Mouse (Mus musculus) kidney, postnatal 0 days (tissue): Measurements from ENCODE around the gene Cadm2. TPM values are rescaled to one million over a fixed set of nuclear protein-coding genes. Genes with fewer than 3 reads are reported as not detected.

Experiments
- ATAC-seq: fragments of 200-750 bp; cut with Nextera tagmentation; replicated peaks from 2 replicates; pipeline ENCODE4 v1.8.0; 2017; ENCODE audit warnings: low read depth, moderate number of reproducible peaks, moderate TSS enrichment, moderate library complexity; ENCODE audit not compliant: low FRiP score
- DNase-seq: peaks from one replicate; pipeline ENCODE4 v3.0.0-alpha.2; 2016; ENCODE audit warnings: low spot score
- H3K27ac ChIP-seq: fragments of 300-500 bp; sonication (generic); 2 replicates; pipeline ENCODE4 v1.5.1; 2014; ENCODE audit warnings: mild to moderate bottlenecking
- H3K27me3 ChIP-seq: fragments of 300-500 bp; sonication (generic); 2 replicates; pipeline ENCODE4 v1.6.1; 2014; ENCODE audit warnings: low read length, mixed read lengths; ENCODE audit not compliant: insufficient read depth
- H3K36me3 ChIP-seq: fragments of 300-500 bp; sonication (generic); 2 replicates; pipeline ENCODE4 v1.6.1; 2014; ENCODE audit warnings: low read length, mixed read lengths; ENCODE audit not compliant: insufficient read depth
- H3K4me1 ChIP-seq: fragments of 300-500 bp; sonication (generic); replicated peaks from 2 replicates; pipeline ENCODE4 v1.6.1; 2014; ENCODE audit warnings: antibody characterized with exemption, low read length, mixed read lengths; ENCODE audit not compliant: insufficient read depth
- H3K4me2 ChIP-seq: fragments of 300-500 bp; sonication (generic); 2 replicates; pipeline ENCODE4 v1.6.1; 2014; ENCODE audit warnings: mild to moderate bottlenecking, low read length, moderate library complexity, mixed read lengths
- H3K4me3 ChIP-seq: fragments of 300-500 bp; sonication (generic); replicated peaks from 2 replicates; pipeline ENCODE4 v1.5.1; 2014; ENCODE audit warnings: low read depth, low read length
- H3K9ac ChIP-seq: fragments of 300-500 bp; sonication (generic); 2 replicates; pipeline ENCODE4 v1.6.1; 2014; ENCODE audit warnings: low read depth, low read length
- H3K9me3 ChIP-seq: fragments of 300-500 bp; sonication (generic); replicated peaks from 2 replicates; pipeline ENCODE4 v1.6.1; 2016; ENCODE audit warnings: low read length, inconsistent platforms, mixed read lengths
- CTCF ChIP-seq: IDR thresholded peaks from 2 replicates; pipeline ENCODE4 v1.5.1; 2016; ENCODE audit warnings: antibody characterized with exemption, low read depth, mild to moderate bottlenecking, moderate library complexity
- WGBS: fragments of 180-500 bp; shearing (Covaris S2); extraction: QIAGEN DNeasy Blood & Tissue Kit; methylation state at CpG from one replicate; pipeline ENCODE4 v1.1.7; 2014; 5-methylcytosine and 5-hydroxymethylcytosine counted together
- polyA plus RNA-seq: library from polyadenylated mRNA; unstranded; fragments of >200 nt; fragmentation: Nextera tagmentation; extraction: Ambion mirVana; gene quantifications from 2 replicates; pipeline ENCODE4 v1.2.1, GENCODE M21; 2015

Cadm2 gene
- polyA plus RNA-seq, 1 experiment from 2014 or later, result 0.11 TPM

- no peak for TF ChIP-seq CTCF
- no peak for DNase-seq
- Histone ChIP-seq H3K4me2 (no peak overlapping the region), H3K27me3 (no peaks in the 10 kb centered on the region), H3K36me3 (no peaks in the 10 kb centered on the region), H3K4me1 (no peaks in the 10 kb centered on the region), H3K9ac (no peak overlapping the region), H3K4me3 (no peak overlapping the region), H3K9me3 (no peaks in the 10 kb centered on the region), H3K27ac (no peak overlapping the region)
- WGBS, result 58% methylated on average over 5 of the region's 5 CpGs
- no peak for ATAC-seq
Measured at GRCm38 (mm10) chr16:67122532-67122931, 498.2 kb downstream of the Cadm2 start.

- Histone ChIP-seq H3K27ac (no peak overlapping the region), H3K4me3 (no peak overlapping the region), H3K9me3 (no peaks in the 10 kb centered on the region), H3K4me2 (no peak overlapping the region), H3K27me3 (no peaks in the 10 kb centered on the region), H3K4me1 (no peaks in the 10 kb centered on the region), H3K9ac (no peak overlapping the region), H3K36me3 (no peaks in the 10 kb centered on the region)
- 81% methylated on average over 3 of the region's 3 CpGs for WGBS
- no peak for TF ChIP-seq CTCF
- no peak for DNase-seq
- no peak for ATAC-seq
Measured at GRCm38 (mm10) chr16:67121781-67122180, 498.9 kb downstream of the Cadm2 start.

- H3K9ac ChIP-seq, result no peak overlapping the region
- 83% methylated on average over 8 of the region's 8 CpGs for WGBS
- no peak for ATAC-seq
- H3K27me3 ChIP-seq, result no peaks in the 10 kb centered on the region
- H3K9me3 ChIP-seq, result no peaks in the 10 kb centered on the region
- no peaks in the 10 kb centered on the region for H3K4me1 ChIP-seq
- H3K4me3 ChIP-seq, result no peak overlapping the region
- H3K27ac ChIP-seq, result no peak overlapping the region
- no peak overlapping the region for H3K4me2 ChIP-seq
- no peaks in the 10 kb centered on the region for H3K36me3 ChIP-seq
- TF ChIP-seq CTCF, result no peak
- no peak for DNase-seq
Measured at GRCm38 (mm10) chr16:67106478-67107061, 514.1 kb downstream of the Cadm2 start.

- Histone ChIP-seq H3K9ac (no peak overlapping the region), H3K4me1 (no peaks in the 10 kb centered on the region), H3K4me3 (no peak overlapping the region), H3K4me2 (no peak overlapping the region), H3K27ac (no peak overlapping the region), H3K9me3 (no peaks in the 10 kb centered on the region), H3K27me3 (no peaks in the 10 kb centered on the region), H3K36me3 (no peaks in the 10 kb centered on the region)
- no peak for ATAC-seq
- WGBS, result 68% methylated on average over 6 of the region's 6 CpGs
- DNase-seq, result no peak
- no peak for TF ChIP-seq CTCF
Measured at GRCm38 (mm10) chr16:67096706-67097105, 524.0 kb downstream of the Cadm2 start.

- WGBS, result 81% methylated on average over 4 of the region's 4 CpGs
- no peak for TF ChIP-seq CTCF
- no peaks in the 10 kb centered on the region for H3K27me3 ChIP-seq
- no peaks in the 10 kb centered on the region for H3K36me3 ChIP-seq
- no peak overlapping the region for H3K27ac ChIP-seq
- H3K4me3 ChIP-seq, result no peak overlapping the region
- DNase-seq (no peak), ATAC-seq (no peak)
- no peak overlapping the region for H3K4me2 ChIP-seq
- no peaks in the 10 kb centered on the region for H3K9me3 ChIP-seq
- no peak overlapping the region for H3K9ac ChIP-seq
- no peaks in the 10 kb centered on the region for H3K4me1 ChIP-seq
Measured at GRCm38 (mm10) chr16:67095916-67096315, 524.8 kb downstream of the Cadm2 start.

- Histone ChIP-seq H3K27ac (no peak overlapping the region), H3K9ac (no peak overlapping the region), H3K4me3 (no peak overlapping the region), H3K4me1 (no peaks in the 10 kb centered on the region), H3K9me3 (no peaks in the 10 kb centered on the region), H3K27me3 (no peaks in the 10 kb centered on the region), H3K4me2 (no peak overlapping the region), H3K36me3 (no peaks in the 10 kb centered on the region)
- peak; percentile 40 for DNase-seq
- 70% methylated on average over 3 of the region's 3 CpGs for WGBS
- no peak for ATAC-seq
- peak; percentile 65 for TF ChIP-seq CTCF
Measured at GRCm38 (mm10) chr16:67089747-67090146, 531.0 kb downstream of the Cadm2 start.

GRCm38 (mm10) chr16:67079318-67079717, 541.4 kb downstream of the Cadm2 start:
- 76% methylated on average over 2 of the region's 2 CpGs for WGBS

More at GRCm38 (mm10) chr16:67079318-67079717, 541.4 kb downstream of the Cadm2 start:
- ATAC-seq (no peak), DNase-seq (no peak)
- Histone ChIP-seq H3K9me3 (no peaks in the 10 kb centered on the region), H3K4me2 (no peak overlapping the region), H3K27me3 (no peaks in the 10 kb centered on the region), H3K9ac (no peak overlapping the region), H3K27ac (no peak overlapping the region), H3K36me3 (no peaks in the 10 kb centered on the region), H3K4me1 (no peaks in the 10 kb centered on the region), H3K4me3 (no peak overlapping the region)
- TF ChIP-seq CTCF, result no peak
